Mouse (Mus musculus): ENCODE measurements at regions not wholly inside any gene's neighbourhood (a gene's known extent, or its start where the extent isn't known, plus 50 kb on each side); places are given as distances from the start of the nearest gene placed in this dataset.

DNA sequence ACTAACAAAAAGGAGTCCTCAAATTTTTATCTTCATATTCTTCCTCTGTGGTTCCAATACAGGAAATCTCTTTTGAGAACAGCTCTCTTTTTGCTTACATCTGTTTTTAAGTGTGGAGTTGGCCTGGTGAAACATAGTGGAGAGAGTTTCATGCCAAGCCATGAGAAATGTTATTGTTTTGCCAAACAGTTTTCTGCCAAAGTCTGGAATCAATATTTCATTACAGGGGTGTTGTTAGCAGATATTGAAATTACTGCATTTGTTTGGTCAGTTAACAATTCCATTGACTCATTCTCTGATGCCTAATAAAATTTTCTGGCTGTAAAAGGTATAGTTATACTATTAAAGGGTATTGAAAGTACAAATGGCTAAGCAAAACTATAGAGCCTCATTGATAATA lies 1285.2 kb upstream of the Gm7489 start:
- H3K4me3 ChIP-seq (replicated peaks), result no peak overlapping the region

DNA sequence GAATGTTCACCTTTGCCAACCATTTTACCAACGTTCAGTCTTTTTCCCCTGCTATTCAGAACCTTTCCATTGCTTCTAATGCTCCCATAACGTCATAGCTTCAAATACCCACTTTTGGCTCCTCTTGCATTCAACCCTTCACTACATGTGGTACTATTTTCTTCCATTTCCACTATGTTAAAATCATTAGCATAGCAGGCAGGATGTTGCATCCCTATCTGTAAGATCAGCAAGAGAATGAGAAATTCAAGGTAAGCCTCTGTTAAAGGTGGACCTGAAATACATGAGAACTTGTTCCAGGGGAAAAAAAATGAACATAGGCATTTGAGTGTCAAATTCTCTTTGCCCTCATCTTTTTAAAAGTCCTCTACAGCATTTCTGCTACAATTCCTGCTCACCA lies 1284.7 kb upstream of the Gm7489 start:
- no peaks in the 10 kb centered on the region for H3K4me1 ChIP-seq
- ATAC-seq (ENCODE audit: insufficient read depth, low FRiP score, low read depth), result no peak
- no peak overlapping the region for H3K4me3 ChIP-seq (replicated peaks)
- WGBS, result 63% methylated on average over 2 of the region's 2 CpGs
- no peaks in the 10 kb centered on the region for H3K27me3 ChIP-seq (replicated peaks)
- H3K9me3 ChIP-seq, result no peaks in the 10 kb centered on the region
- no peak overlapping the region for H3K27ac ChIP-seq
- no peaks in the 10 kb centered on the region for H3K36me3 ChIP-seq
- H3K9ac ChIP-seq, result no peak overlapping the region
- H3K4me2 ChIP-seq, result no peak overlapping the region

More for the DNA sequence above, 1285.2 kb upstream of the Gm7489 start:
- ATAC-seq (ENCODE audit: insufficient read depth, low FRiP score, low read depth), result no peak
- Histone ChIP-seq H3K4me2 (no peak overlapping the region), H3K27me3 (replicated peaks) (no peaks in the 10 kb centered on the region), H3K36me3 (no peaks in the 10 kb centered on the region), H3K27ac (no peak overlapping the region), H3K4me1 (no peaks in the 10 kb centered on the region), H3K9me3 (no peaks in the 10 kb centered on the region), H3K9ac (no peak overlapping the region)

DNA sequence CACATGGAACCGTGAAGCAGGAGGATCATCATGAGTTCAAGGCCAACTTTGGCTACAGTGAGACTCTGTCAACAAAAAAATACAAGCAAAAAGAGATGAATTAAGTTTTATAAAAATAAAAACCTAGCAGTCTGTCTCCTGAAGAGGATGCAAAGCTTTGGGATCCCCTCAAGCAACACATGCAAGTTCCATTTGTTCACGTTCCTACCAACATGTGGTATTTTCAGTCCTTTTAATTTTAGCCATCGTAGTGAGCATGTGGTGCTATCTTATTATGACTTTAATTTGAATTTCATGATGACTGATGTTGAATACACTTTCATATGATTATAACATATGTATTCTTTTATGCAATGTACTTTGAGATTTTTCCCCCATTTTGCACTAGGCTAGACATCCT lies 1244.9 kb upstream of the Gm7489 start:
- WGBS, result 84% methylated on average over 3 of the region's 3 CpGs
- Histone ChIP-seq H3K27ac (no peak overlapping the region), H3K4me3 (replicated peaks) (no peak overlapping the region), H3K36me3 (no peaks in the 10 kb centered on the region), H3K9me3 (no peaks in the 10 kb centered on the region), H3K27me3 (replicated peaks) (no peaks in the 10 kb centered on the region), H3K9ac (no peak overlapping the region), H3K4me2 (no peak overlapping the region), H3K4me1 (no peaks in the 10 kb centered on the region)
- ATAC-seq (ENCODE audit: insufficient read depth, low FRiP score, low read depth), result no peak

DNA sequence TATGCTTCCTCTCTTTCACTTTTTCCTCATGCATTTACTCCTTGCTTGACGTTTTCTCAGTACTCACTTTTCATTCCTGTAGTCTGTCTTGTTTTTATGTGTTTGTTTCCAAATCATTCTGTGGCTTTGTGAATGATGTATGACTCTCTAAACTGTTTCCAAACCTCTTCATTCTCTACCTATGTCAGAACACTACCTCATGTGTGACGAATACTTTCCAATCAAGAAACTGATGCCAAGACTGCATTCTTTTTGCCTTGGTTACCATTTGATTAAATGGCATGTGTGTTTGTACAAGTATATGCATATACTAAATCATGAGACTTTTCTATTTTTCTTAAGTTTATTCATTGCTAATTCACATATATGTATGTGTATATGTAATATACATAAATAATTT lies 1238.7 kb upstream of the Gm7489 start:
- Histone ChIP-seq H3K36me3 (no peaks in the 10 kb centered on the region), H3K27me3 (replicated peaks) (no peaks in the 10 kb centered on the region), H3K4me2 (no peak overlapping the region), H3K27ac (no peak overlapping the region), H3K4me3 (replicated peaks) (no peak overlapping the region), H3K4me1 (no peaks in the 10 kb centered on the region), H3K9ac (no peak overlapping the region), H3K9me3 (no peaks in the 10 kb centered on the region)
- ATAC-seq (ENCODE audit: insufficient read depth, low FRiP score, low read depth), result no peak
- WGBS, result 75% methylated on average over 2 of the region's 2 CpGs

DNA sequence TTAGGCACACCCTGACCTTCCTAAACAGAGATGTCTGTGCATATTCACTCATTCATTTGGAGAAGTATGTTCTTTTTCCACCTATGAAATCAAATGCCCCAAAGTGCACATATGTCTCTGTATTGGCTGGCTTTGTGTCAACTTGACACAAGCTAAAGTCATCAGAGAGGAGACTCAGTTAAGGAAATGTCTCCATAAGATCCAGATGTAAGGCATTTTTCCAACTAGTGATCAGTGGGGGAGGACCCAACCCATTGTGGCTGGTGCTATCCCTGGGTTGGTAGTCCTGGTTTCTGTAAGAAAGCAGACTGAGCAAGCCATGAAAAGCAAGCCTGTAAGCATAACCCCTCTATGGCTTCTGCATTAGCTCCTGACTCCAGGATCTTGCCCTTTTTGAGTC lies 1226.8 kb upstream of the Gm7489 start:
- no peak for ATAC-seq (ENCODE audit: insufficient read depth, low FRiP score, low read depth)

More for the DNA sequence above, 1226.8 kb upstream of the Gm7489 start:
- no peak overlapping the region for H3K9ac ChIP-seq
- no peak overlapping the region for H3K4me2 ChIP-seq
- no peaks in the 10 kb centered on the region for H3K36me3 ChIP-seq
- H3K27ac ChIP-seq, result no peak overlapping the region
- H3K4me3 ChIP-seq (replicated peaks), result no peak overlapping the region
- no peaks in the 10 kb centered on the region for H3K9me3 ChIP-seq
- H3K4me1 ChIP-seq, result no peaks in the 10 kb centered on the region
- H3K27me3 ChIP-seq (replicated peaks), result no peaks in the 10 kb centered on the region
